Mouse (Mus musculus) liver, postnatal 0 days (tissue): ENCODE data around the gene Ppp2r5b.

Experiments
- CTCF ChIP-seq: sonication (generic); IDR thresholded peaks from 2 replicates; pipeline ENCODE4 v1.5.1; 2016; ENCODE audit warnings: antibody characterized with exemption, low read depth
- EP300 ChIP-seq: IDR thresholded peaks from 2 replicates; pipeline ENCODE4 v1.6.1; 2016; ENCODE audit warnings: antibody characterized with exemption, low read depth, mild to moderate bottlenecking

GRCm38 (mm10) chr19:6204265-6204664 is 31.4 kb downstream of the Ppp2r5b start:
- TF ChIP-seq EP300: no peak
- TF ChIP-seq CTCF: no peak
